Mouse (Mus musculus): ENCODE data around the gene Rbfox1.

The Rbfox1 gene

DNA sequence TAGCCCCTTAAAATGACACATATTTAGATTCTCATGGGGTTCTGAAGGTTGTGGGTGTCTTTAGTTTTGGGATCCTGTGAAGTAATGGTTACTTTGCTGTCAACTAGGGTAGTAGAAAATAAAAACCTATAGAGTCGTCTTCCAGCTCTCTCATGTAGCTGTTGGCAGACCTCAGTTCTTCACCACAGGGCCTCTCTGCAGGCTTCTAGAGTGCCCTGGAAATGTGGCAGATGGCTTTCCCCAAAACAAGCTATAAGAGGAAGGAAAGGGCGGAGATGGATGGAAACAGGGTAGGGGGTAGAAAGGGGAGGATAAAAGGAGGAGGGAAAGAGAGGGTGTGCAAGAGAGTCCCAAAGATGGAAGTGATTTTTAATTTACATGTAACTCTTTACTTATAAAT is 539.6 kb downstream of the Rbfox1 start:
- ATAC-seq (ENCODE audit: insufficient number of reproducible peaks, low FRiP score, low TSS enrichment): peak; percentile 81

DNA sequence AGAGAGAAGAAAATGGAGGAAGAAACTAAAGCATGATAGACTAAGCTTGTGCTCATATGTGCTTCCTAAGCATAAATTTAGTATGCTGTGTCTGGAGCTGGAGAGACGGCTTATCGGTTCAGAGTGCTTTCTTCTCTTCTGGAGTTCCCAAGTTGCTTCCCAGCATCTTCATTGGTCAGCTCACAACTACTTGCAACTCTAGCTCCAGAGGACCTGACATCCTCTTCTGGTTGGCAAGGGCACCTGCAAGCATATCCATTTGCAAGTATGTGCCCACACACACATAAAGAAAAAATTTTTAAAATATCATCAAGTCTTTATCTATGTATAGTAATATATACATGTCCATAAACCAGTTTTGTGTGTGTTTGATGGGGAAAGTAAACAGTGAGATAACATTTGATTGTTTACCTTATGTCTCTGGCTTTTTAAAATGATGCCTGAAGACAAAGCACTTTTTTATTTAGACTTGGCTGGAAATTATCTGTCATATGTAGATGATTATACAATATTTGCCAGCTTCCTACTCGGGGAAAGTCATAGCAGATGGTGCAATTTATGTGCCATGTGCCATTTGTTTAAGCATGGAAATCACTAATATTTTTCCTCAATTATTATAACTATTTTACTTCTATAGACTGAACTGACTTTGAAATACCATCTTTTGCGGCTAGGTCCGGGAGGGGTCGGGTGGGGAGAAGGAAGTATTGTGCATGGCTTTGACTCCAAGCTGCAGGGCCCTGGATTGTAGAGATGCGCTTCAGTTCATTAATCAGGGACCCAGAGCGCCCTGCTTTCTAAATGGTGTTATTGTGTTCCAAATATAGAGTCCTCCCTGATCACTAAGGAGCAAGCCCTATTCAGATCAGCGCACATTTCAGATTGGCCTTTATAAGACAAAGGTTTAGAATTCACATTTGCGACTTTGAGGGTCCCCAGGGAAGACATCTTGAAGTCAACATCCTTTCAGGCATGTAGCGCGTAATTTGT is 542.4 kb downstream of the Rbfox1 start:
- ATAC-seq (ENCODE audit: insufficient number of reproducible peaks, low FRiP score, low TSS enrichment): no peak

DNA sequence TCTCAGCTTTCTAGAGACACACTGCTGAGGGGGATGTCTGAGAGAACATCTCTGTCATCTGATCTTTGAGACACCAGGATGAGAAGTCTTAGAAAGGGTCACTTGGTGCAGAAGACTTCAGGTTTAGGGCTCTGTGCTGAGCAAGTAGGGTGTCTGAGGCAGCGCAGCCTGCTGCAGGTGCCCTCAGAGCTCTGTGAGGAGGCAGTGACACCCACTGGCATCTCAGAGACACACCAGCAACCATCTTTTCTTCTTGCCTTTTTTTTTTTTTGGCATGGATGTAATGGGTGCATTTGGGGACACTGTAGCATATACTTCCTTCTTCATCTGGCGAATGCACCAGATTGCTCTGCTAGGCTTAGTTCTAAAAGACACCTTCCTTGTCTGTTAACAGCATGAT is 545.8 kb downstream of the Rbfox1 start:
- peak; percentile 60 for ATAC-seq (ENCODE audit: insufficient number of reproducible peaks, low FRiP score, low TSS enrichment)

DNA sequence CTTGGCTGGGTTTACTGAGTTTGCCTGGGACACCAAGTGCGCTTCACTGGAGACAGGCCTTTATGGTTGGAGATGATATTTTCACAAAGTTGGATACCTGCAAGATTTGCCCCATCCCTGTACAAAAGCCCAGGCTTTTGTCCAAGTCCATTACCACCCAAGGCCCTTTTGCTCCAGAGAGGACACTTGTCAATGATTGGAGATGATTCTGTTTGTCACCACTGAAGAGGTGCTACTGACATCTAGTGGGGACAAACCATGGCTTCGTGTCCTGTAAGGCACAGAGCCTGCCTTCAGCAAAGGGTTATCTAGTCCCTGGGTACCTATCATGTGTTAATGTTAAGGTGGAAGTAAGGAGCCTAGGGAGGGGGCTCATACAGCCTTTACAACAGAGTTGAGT is 551.3 kb downstream of the Rbfox1 start:
- peak; percentile 69 for ATAC-seq (ENCODE audit: insufficient number of reproducible peaks, low FRiP score, low TSS enrichment)

DNA sequence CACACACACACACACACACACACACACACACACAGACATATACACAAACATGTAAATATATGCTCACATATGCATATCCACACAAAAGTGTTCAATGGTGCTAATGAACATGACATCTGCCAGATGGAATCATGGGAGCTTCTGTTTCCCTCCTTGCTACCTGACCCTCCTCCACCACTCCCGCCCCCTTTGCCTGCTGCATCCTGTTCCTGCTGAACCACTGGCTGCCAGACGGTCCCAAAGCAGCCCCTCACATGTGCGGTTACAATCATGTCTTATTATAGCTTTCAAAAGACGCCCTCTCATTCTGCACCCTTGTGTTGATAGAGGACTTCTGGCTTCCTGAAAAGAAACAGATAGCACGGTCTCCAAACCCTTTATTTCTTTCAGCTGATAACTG is 563.1 kb downstream of the Rbfox1 start:
- no peak for ATAC-seq (ENCODE audit: insufficient number of reproducible peaks, low FRiP score, low TSS enrichment)

DNA sequence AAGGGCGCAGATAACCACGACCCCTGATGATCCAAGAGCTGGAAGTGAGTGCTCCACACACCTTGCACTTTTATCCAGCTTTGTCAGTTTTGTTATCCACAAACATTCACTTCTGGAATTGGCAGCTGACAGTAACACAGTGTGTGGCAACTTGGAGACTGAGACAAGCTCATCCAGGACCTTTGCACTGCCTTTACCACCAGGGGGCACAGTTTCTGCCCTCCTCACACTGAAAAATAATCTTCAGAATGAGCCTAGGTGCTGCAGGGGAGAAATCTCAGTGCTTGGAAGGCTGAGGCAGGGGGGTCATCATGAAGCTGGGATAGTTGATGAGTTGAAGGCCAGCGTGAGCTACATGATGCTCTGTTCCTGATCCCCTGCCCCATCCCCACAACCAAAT is 570.2 kb downstream of the Rbfox1 start:
- no peak for ATAC-seq (ENCODE audit: insufficient number of reproducible peaks, low FRiP score, low TSS enrichment)

DNA sequence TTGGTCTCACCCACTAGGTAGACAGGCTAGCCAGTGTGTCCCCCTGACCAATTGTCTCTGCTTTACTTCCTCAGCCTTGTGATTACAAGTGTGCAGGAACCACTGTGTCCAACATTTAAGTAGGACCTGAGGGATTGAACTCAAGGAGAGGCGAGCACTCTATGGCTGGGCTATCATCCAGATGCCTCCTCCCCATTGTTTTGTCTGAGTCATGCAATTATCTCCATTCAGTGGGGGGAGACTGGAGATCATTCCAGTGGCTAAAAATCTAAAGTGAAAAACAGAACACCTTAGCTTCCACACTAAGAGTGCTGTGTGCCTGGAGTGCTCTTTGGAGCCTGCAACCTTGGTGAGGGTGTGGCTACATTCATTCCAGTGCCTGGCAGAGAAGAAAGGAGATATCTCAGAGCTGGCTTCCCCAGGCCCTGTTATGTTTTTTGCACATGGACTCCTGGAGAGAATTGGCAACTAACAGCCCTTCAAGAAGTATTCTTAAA is 594.0 kb downstream of the Rbfox1 start:
- 0 out of 2 replicates have a peak, but pooled peaks have one; percentile 19 for ATAC-seq (ENCODE audit: insufficient number of reproducible peaks, low FRiP score, low TSS enrichment)

DNA sequence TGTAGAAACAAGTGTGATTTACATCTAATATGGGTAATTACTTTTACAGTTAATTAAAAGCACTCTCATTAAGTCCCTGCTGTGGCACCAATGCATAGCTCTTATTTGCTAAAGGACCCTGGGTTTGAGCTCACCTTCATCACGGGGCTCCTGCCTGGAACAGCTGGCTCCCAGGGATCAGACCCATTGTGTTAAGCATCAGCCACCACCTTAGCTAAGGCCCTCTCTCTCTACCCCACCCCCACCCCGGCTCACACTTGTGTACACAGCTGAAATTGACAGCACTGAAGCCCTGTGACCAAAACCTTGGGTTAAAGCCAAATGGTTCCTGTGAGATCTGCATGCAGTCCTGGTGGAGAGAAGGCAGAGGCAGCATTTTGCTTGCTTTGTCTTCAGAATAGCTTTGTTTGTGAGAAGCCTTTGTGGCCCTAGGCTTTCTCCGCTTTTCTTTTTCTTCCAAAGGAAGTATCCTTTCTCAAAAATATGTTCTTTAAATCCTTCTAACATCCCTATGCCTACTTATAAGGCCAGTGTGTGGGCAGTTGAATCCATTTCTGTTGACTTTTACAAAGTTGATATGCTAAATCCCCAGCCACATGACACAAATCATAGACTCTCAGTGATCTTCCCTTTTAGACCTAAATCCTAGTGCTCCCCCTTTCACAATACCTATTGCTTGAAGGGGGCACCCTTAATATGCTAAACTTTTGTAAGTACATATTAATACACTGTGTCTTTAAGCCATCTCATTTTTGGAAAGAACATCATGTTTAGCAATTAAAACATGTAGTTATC is 594.7 kb downstream of the Rbfox1 start:
- ATAC-seq (ENCODE audit: insufficient number of reproducible peaks, low FRiP score, low TSS enrichment): peak; percentile 39; the same call in 1 of the 2 replicates

DNA sequence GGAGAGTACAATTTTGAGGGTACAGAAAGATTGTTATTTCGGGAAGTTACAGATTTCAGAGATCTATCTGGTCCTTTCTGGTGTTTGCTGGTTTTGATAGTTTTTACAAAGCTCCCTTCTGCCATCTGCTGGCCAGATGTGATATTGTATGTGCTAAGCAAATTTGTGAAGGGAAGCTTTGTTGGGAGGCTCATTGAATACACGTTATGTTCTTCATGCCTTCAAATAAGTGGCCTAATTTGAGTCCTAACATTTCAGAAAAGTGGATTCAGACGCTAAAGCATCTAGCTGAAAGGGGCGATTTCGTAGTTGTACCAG is 595.2 kb downstream of the Rbfox1 start:
- no peak for ATAC-seq (ENCODE audit: insufficient number of reproducible peaks, low FRiP score, low TSS enrichment)

DNA sequence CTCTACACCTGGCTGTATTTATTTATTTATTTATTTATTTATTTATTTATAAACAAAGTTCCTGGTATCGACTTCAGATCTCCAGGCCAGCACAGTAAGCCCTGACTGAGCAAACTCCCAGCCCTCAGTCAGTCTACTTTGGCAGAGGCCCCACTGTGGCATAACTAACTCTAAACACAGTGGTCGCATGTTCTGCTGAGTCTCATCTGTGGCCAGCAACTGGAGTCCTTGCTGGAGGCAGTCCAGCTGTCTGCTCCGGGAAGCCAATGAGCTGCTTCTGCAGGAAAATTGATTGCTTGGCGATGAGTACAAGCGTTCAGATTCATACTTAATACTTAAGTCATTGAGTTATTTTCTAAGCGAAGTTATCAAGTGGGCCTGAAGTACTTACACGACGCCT is 598.5 kb downstream of the Rbfox1 start:
- no peak for ATAC-seq (ENCODE audit: insufficient number of reproducible peaks, low FRiP score, low TSS enrichment)

DNA sequence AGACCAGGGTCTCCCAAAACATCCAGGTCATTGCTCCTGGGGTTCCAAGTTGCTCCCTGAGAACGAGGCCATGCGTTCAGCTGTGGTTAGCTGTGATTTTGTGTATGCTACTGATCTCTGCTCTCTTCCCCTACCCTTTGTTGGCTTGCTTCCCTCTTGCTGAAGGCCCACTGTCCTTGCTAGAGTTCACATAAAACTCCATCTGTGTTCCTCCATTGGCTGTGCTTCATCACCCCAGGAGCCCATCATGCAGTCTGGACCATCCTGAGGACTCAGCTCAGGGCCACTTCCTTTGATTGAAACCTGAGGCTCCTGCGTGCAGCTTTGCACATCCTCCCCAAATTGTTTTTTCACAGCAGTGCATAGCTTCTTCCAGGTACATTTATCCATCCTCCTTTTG is 600.5 kb downstream of the Rbfox1 start:
- ATAC-seq (ENCODE audit: insufficient number of reproducible peaks, low FRiP score, low TSS enrichment): no peak

DNA sequence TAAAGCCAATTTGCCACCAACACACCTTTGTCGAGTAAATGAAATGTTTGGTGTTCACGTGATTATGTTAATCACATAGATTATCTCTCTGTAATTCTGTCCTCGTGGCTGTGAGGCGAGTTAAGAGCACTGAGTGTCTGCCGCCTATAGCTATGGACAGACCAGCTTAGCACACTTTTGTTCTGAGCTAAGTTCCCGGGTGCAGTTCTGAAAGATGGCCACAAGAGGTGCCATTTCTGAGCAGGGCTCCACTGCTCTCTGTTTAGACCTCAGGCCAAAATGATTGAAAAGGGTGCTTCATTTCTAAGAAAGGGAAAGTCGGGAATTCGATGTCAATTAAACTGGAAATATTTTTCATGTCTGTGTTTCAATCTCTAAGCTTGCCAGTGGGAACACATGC is 617.1 kb downstream of the Rbfox1 start:
- no peak for ATAC-seq (ENCODE audit: insufficient number of reproducible peaks, low FRiP score, low TSS enrichment)

DNA sequence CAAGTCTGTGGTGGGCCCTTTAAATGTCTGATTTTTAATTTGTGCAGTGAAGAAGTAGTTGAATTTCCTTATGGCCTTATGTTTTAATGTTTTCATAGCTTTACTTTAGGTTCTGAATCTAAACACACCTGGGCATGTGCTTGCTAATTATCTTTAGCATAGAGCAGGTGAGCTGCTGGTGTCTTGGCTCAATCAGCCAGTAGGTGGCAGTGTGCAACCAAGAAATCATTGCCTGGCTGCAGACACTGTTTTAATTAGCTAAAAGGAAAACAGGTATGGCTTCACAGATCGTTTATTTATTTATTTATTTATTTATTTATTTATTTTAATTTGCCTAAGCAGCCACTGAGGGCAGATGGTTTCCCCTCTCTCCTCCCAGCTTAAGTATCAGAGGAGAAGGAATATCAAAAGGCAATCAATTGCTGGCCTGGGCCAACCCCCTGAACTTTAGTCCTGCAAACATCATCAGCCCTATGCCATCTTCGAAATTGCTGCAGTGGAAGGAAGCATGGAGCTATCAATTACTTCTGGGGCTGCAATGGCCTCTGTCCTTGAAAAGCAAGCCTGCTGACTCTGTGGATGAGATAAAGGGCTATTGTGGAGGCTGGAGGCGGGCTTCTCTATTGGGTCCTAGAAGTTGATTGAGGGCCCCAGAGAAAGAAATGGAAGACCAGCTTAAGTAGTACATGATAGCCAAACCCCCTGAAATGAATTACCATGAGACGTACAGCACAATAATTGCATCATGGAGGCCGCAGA is 618.6 kb downstream of the Rbfox1 start:
- ATAC-seq (ENCODE audit: insufficient number of reproducible peaks, low FRiP score, low TSS enrichment): no peak; the same call in 1 of the 2 replicates

DNA sequence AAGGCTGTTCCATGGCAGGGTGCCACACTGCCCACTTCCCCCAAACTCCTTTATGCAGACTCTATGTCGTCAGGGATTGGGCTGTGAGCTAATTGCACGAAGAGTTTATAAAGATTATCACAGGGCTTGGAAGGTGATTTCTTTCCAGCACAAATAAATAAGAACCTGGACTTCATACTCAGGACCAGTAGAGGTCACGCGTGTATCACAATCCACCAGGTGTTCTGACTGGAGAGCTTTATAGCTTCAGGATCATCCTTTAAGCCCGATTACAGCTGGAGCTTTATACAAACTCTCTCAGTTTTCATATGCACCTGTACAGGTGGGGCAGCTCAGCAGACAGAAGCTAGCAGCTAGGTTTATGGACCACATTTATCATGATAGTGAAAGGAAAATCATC is 623.8 kb downstream of the Rbfox1 start:
- ATAC-seq (ENCODE audit: insufficient number of reproducible peaks, low FRiP score, low TSS enrichment): no peak

DNA sequence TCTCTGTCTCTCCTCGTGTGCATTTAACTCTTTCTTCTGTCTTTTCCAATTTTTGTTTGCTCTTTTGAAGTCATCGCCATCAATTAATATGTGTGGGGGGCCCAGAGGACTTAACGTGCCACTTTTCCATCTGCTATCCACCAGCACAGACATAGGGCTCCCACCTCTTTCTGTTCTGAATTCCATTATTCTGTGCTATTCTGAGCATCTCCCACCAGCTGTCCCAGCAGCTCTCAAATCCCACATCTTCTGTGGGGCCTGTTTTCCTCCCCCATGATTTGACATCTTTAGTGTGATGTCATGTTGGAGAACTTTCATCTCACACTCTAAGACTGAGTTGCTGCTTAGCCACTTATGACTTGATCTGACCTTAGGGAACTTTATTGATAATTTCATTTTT is 634.3 kb downstream of the Rbfox1 start:
- no peak for ATAC-seq (ENCODE audit: insufficient number of reproducible peaks, low FRiP score, low TSS enrichment)

DNA sequence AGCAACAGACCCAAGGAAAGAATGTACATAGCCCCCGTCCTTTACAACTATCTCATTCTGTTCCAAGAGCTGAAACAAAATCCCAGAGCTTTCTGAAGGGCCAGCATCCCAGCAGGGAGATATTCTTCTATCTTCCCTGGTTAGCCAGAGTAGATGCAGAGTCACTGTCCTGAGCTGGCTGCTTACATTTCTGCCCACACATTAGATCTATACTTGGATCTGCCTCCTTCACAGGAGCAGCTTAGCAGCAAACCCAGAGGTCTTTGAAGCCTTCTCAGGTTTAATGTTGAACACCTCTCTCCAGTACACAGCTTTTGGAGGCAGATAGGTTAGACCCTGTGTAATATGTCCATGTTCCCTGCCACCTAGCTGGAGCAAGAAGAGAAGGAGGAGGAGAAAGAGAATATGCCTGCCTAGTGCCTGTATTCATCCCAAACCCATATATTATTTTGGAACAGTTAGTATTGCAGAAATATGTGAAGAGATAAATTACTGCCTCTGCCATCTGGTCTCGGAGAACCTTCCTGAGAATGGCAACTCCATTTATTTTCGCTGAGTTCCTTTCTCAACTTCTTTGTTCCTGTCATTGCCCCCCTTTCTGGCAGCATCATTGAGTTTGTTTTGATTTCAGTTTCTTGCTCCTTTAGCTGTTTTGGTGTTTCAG is 640.5 kb downstream of the Rbfox1 start:
- ATAC-seq (ENCODE audit: insufficient number of reproducible peaks, low FRiP score, low TSS enrichment): no peak

DNA sequence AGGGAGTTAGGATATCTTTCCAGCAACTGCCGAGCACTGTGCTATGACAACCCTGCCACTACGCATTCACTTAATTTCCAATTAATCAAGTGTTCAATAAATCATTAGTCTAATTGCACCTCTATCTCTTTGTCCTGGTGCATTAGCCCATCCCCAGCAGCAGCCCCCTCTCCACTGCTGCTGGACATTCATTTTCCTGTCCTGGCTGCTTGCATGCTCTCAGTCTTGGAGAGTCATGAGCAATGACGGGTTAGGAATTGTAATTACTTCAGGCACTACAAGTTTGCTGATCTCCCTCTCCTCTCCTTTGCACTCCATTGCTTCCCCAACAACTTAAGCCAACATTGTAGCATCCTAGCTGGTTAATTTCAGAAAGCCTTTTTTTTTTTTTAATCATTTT is 646.3 kb downstream of the Rbfox1 start:
- no peak for ATAC-seq (ENCODE audit: insufficient number of reproducible peaks, low FRiP score, low TSS enrichment)

DNA sequence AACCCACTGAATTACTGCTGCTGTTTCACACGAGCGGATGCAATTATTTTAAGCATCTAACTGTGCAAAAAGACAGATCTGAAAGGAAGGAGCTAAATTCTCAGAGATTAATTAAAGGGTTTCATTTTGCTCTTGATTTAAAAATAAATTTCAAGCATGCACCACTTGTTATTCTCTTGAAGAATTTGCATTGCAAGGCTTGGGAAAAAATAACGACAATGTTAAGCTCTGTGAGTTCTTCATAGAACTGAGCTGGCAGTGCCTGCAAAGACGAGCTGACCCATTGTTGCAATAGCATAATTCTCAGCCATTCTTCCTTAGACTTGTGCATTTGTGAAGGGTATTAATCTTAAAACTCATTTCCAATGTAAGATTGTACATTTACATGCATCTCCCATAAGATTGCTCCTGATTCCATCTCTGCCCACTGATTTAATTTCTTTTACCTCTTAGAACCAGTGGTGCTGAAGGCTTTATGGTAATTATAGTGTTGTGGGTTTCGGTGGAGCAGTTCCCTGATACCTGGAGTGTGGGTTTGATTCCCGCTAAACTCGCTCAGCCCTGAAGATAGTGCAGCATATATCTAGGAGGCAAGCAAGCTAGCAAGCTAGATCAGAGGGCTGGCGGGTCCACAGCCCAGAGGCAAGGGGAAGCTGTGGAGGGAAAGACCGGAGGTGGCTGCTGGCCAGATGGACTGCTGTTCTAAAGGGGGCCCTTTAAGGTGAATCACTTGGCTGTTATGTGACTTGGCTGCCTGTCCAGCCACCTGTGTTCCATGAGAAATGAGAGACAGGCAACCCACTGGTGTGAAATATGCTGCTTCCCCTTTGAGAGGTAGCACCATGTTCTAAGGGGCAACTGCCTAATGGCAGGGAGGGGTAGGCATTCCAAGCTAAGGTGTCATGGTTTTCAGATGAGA is 647.2 kb downstream of the Rbfox1 start:
- ATAC-seq (ENCODE audit: insufficient number of reproducible peaks, low FRiP score, low TSS enrichment): no peak; the same call in 1 of the 2 replicates

DNA sequence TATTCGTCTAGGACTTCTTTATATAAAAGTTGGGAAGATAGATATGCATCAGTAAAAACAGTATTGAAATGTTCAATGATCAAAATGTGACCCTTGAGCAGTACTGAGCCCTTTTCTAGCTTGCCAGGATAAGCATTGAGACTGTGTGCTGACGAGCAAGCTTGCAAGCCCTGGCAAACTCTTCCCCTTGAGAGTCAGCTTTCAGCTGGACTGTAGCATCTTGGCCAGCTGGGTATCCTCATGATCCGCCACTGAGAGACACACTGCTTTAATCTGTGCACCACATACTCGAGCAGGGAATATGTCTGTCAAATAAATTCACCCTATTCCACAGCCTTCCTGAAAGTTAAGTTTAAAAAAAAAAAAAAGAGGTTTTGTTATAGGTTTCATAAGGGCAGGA is 670.6 kb downstream of the Rbfox1 start:
- no peak for ATAC-seq (ENCODE audit: insufficient number of reproducible peaks, low FRiP score, low TSS enrichment)

Measured in cerebellum, adult (tissue).